Mouse (Mus musculus): ENCODE results near the gene Cramp1l. TPM values are rescaled to one million over a fixed set of nuclear protein-coding genes. Genes with fewer than 3 reads are reported as not detected.

The Cramp1l gene
- polyA plus RNA-seq, 1 experiment from 2014 or later = 8.5 TPM

- ATAC-seq (ENCODE audit: insufficient number of reproducible peaks, low FRiP score) = no peak
Measured at GRCm38 (mm10) chr17:24933163-24933562, 82.4 kb downstream of the Cramp1l start.

GRCm38 (mm10) chr17:24932431-24932830 is 83.2 kb downstream of the Cramp1l start:
- WGBS = 93% methylated on average over 4 of the region's 4 CpGs
- no peak overlapping the region for H3K27ac ChIP-seq (ENCODE audit: poor library complexity, severe bottlenecking)

More at GRCm38 (mm10) chr17:24933163-24933562, 82.4 kb downstream of the Cramp1l start:
- Histone ChIP-seq H3K27me3 (replicated peaks) (no peaks in the 10 kb centered on the region), H3K27ac (ENCODE audit: poor library complexity, severe bottlenecking) (no peak overlapping the region), H3K4me1 (replicated peaks) (peaks cover 35% of the 10 kb centered on the region), H3K9ac (no peak overlapping the region), H3K9me3 (replicated peaks) (no peaks in the 10 kb centered on the region), H3K4me3 (no peak overlapping the region), H3K4me2 (no peak overlapping the region), H3K36me3 (peaks cover 16% of the 10 kb centered on the region)
- WGBS = 77% methylated on average over 4 of the region's 4 CpGs

GRCm38 (mm10) chr17:24929506-24929905 is 86.1 kb downstream of the Cramp1l start:
- Histone ChIP-seq H3K9ac (no peak overlapping the region), H3K27ac (ENCODE audit: poor library complexity, severe bottlenecking) (no peak overlapping the region), H3K27me3 (replicated peaks) (no peaks in the 10 kb centered on the region), H3K4me1 (replicated peaks) (peaks cover 21% of the 10 kb centered on the region), H3K4me2 (no peak overlapping the region), H3K36me3 (peaks cover 52% of the 10 kb centered on the region), H3K4me3 (no peak overlapping the region), H3K9me3 (replicated peaks) (no peaks in the 10 kb centered on the region)
- ATAC-seq (ENCODE audit: insufficient number of reproducible peaks, low FRiP score) = no peak
- WGBS = 77% methylated on average over 1 of the region's 1 CpGs

More at GRCm38 (mm10) chr17:24932431-24932830, 83.2 kb downstream of the Cramp1l start:
- Histone ChIP-seq H3K4me2 (no peak overlapping the region), H3K9ac (no peak overlapping the region), H3K4me1 (replicated peaks) (peaks cover 35% of the 10 kb centered on the region), H3K4me3 (no peak overlapping the region), H3K27me3 (replicated peaks) (no peaks in the 10 kb centered on the region), H3K36me3 (peaks cover 22% of the 10 kb centered on the region), H3K9me3 (replicated peaks) (no peaks in the 10 kb centered on the region)
- ATAC-seq (ENCODE audit: insufficient number of reproducible peaks, low FRiP score) = no peak

GRCm38 (mm10) chr17:24923246-24923645 is 92.3 kb downstream of the Cramp1l start:
- no peak for ATAC-seq (ENCODE audit: insufficient number of reproducible peaks, low FRiP score)
- WGBS = 89% methylated on average over 1 of the region's 1 CpGs

GRCm38 (mm10) chr17:24913984-24914383 is 101.6 kb downstream of the Cramp1l start:
- ATAC-seq (ENCODE audit: insufficient number of reproducible peaks, low FRiP score) = no peak
- no peaks in the 10 kb centered on the region for H3K27me3 ChIP-seq (replicated peaks)

More at GRCm38 (mm10) chr17:24923246-24923645, 92.3 kb downstream of the Cramp1l start:
- Histone ChIP-seq H3K4me2 (no peak overlapping the region), H3K9ac (no peak overlapping the region), H3K36me3 (peaks cover 98% of the 10 kb centered on the region), H3K27me3 (replicated peaks) (no peaks in the 10 kb centered on the region), H3K4me3 (no peak overlapping the region), H3K4me1 (replicated peaks) (no peaks in the 10 kb centered on the region), H3K27ac (ENCODE audit: poor library complexity, severe bottlenecking) (no peak overlapping the region), H3K9me3 (replicated peaks) (no peaks in the 10 kb centered on the region)

More at GRCm38 (mm10) chr17:24913984-24914383, 101.6 kb downstream of the Cramp1l start:
- Histone ChIP-seq H3K4me3 (no peak overlapping the region), H3K4me1 (replicated peaks) (no peaks in the 10 kb centered on the region), H3K9ac (no peak overlapping the region), H3K9me3 (replicated peaks) (no peaks in the 10 kb centered on the region), H3K36me3 (peaks cover 98% of the 10 kb centered on the region), H3K27ac (ENCODE audit: poor library complexity, severe bottlenecking) (no peak overlapping the region), H3K4me2 (no peak overlapping the region)

Other genes with a start within 250 kb of the Cramp1l start
- gene Meiob, start 211.5 kb downstream of the Cramp1l start, polyA plus RNA-seq (2016; fragmentation: Nextera tagmentation; extraction: Ambion mirVana) = not detected in 2 replicates
- gene Hagh, start 175.6 kb downstream of the Cramp1l start, polyA plus RNA-seq (2016; fragmentation: Nextera tagmentation; extraction: Ambion mirVana) = 39.9 and 41.2 TPM in 2 replicates
- 36.5 TPM in 2 replicates for gene Fahd1, start 165.4 kb downstream of the Cramp1l start, polyA plus RNA-seq (2016; fragmentation: Nextera tagmentation; extraction: Ambion mirVana)
- 0.12 and 0.24 TPM in 2 replicates for gene Igfals, start 149.8 kb downstream of the Cramp1l start, polyA plus RNA-seq (2016; fragmentation: Nextera tagmentation; extraction: Ambion mirVana)
- gene Nubp2, start 129.4 kb downstream of the Cramp1l start, polyA plus RNA-seq (2016; fragmentation: Nextera tagmentation; extraction: Ambion mirVana) = 31.9 and 33.1 TPM in 2 replicates
- 25.7 and 28.3 TPM in 2 replicates for gene Spsb3, start 129.1 kb downstream of the Cramp1l start, polyA plus RNA-seq (2016; fragmentation: Nextera tagmentation; extraction: Ambion mirVana)
- gene Eme2, start 120.7 kb downstream of the Cramp1l start, polyA plus RNA-seq (2016; fragmentation: Nextera tagmentation; extraction: Ambion mirVana) = 25.4 and 27.2 TPM in 2 replicates
- gene Mrps34, start 120.7 kb downstream of the Cramp1l start, polyA plus RNA-seq (2016; fragmentation: Nextera tagmentation; extraction: Ambion mirVana) = 91.1 and 94.9 TPM in 2 replicates
- gene Nme3, start 119.3 kb downstream of the Cramp1l start, polyA plus RNA-seq (2016; fragmentation: Nextera tagmentation; extraction: Ambion mirVana) = 34.5 and 36.5 TPM in 2 replicates
- 38.4 and 41.3 TPM in 2 replicates for gene Mapk8ip3, start 78.8 kb downstream of the Cramp1l start, polyA plus RNA-seq (2016; fragmentation: Nextera tagmentation; extraction: Ambion mirVana)
- gene Jpt2, start 55.1 kb downstream of the Cramp1l start, polyA plus RNA-seq (2016; fragmentation: Nextera tagmentation; extraction: Ambion mirVana) = 140 and 144 TPM in 2 replicates
- 14.4 and 14.8 TPM in 2 replicates for gene Ift140, start 297 bp upstream of the Cramp1l start, polyA plus RNA-seq (2016; fragmentation: Nextera tagmentation; extraction: Ambion mirVana)
- 16.3 and 20.4 TPM in 2 replicates for gene Tmem204, start 67.8 kb upstream of the Cramp1l start, polyA plus RNA-seq (2016; fragmentation: Nextera tagmentation; extraction: Ambion mirVana)
- gene Telo2, start 100.2 kb upstream of the Cramp1l start, polyA plus RNA-seq (2016; fragmentation: Nextera tagmentation; extraction: Ambion mirVana) = 23.5 and 30.7 TPM in 2 replicates
- gene Ptx4, start 105.0 kb upstream of the Cramp1l start, polyA plus RNA-seq (2016; fragmentation: Nextera tagmentation; extraction: Ambion mirVana) = 0.27 TPM in 1 of 2 replicates, not detected in the other
- gene Clcn7, start 117.6 kb upstream of the Cramp1l start, polyA plus RNA-seq (2016; fragmentation: Nextera tagmentation; extraction: Ambion mirVana) = 19.5 and 21.1 TPM in 2 replicates
- gene Ccdc154, start 146.7 kb upstream of the Cramp1l start, polyA plus RNA-seq (2016; fragmentation: Nextera tagmentation; extraction: Ambion mirVana) = not detected in 2 replicates
- gene Gm38655, start 159.7 kb upstream of the Cramp1l start, polyA plus RNA-seq (2016; fragmentation: Nextera tagmentation; extraction: Ambion mirVana) = not detected in 2 replicates
- gene BC003965, start 168.8 kb upstream of the Cramp1l start, polyA plus RNA-seq (2016; fragmentation: Nextera tagmentation; extraction: Ambion mirVana) = 25.1 and 25.9 TPM in 2 replicates
- 5.1 and 6.3 TPM in 2 replicates for gene Unkl, start 172.6 kb upstream of the Cramp1l start, polyA plus RNA-seq (2016; fragmentation: Nextera tagmentation; extraction: Ambion mirVana)
- 25.0 TPM in 2 replicates for gene Gnptg, start 224.3 kb upstream of the Cramp1l start, polyA plus RNA-seq (2016; fragmentation: Nextera tagmentation; extraction: Ambion mirVana)
- gene Tsr3, start 224.4 kb upstream of the Cramp1l start, polyA plus RNA-seq (2016; fragmentation: Nextera tagmentation; extraction: Ambion mirVana) = 33.3 and 34.1 TPM in 2 replicates
- gene Baiap3, start 240.6 kb upstream of the Cramp1l start, polyA plus RNA-seq (2016; fragmentation: Nextera tagmentation; extraction: Ambion mirVana) = 0.18 and 0.42 TPM in 2 replicates